Mouse (Mus musculus) stomach, embryonic 15.5 days (tissue): ENCODE data around the gene Dync1i1. TPM values are rescaled to one million over a fixed set of nuclear protein-coding genes. Genes with fewer than 3 reads are reported as not detected.

ENCODE experiments used
- ATAC-seq: fragments of 200-750 bp; cut with Nextera tagmentation; 2 replicates; pipeline ENCODE4 v1.8.0; 2017; ENCODE audit warnings: low read depth, moderate number of reproducible peaks, moderate TSS enrichment; ENCODE audit not compliant: insufficient read depth, low FRiP score
- H3K27ac ChIP-seq: fragments of 300-500 bp; sonication (generic); 2 replicates; pipeline ENCODE4 v1.5.1; 2015; ENCODE audit warnings: mild to moderate bottlenecking, inconsistent platforms
- H3K27me3 ChIP-seq: fragments of 300-500 bp; sonication (generic); replicated peaks from 2 replicates; pipeline ENCODE4 v1.6.1; 2015; ENCODE audit warnings: inconsistent platforms
- H3K36me3 ChIP-seq: fragments of 300-500 bp; sonication (generic); 2 replicates; pipeline ENCODE4 v1.6.1; 2015; ENCODE audit warnings: inconsistent platforms
- H3K4me1 ChIP-seq: fragments of 300-500 bp; sonication (generic); 2 replicates; pipeline ENCODE4 v1.6.1; 2015; ENCODE audit warnings: inconsistent platforms
- H3K4me2 ChIP-seq: fragments of 300-500 bp; sonication (generic); 2 replicates; pipeline ENCODE4 v1.6.1; 2015; ENCODE audit warnings: mild to moderate bottlenecking, inconsistent platforms
- H3K4me3 ChIP-seq: fragments of 300-500 bp; sonication (generic); replicated peaks from 2 replicates; pipeline ENCODE4 v1.5.1; 2015; ENCODE audit warnings: inconsistent platforms
- H3K9ac ChIP-seq: fragments of 300-500 bp; sonication (generic); 2 replicates; pipeline ENCODE4 v1.6.1; 2015; ENCODE audit warnings: inconsistent platforms
- H3K9me3 ChIP-seq: fragments of 300-500 bp; sonication (generic); 2 replicates; pipeline ENCODE4 v1.6.1; 2016; ENCODE audit warnings: inconsistent platforms
- WGBS: fragments of 180-500 bp; shearing (Covaris S2); methylation state at CpG from one replicate; pipeline ENCODE4 v1.1.7; 2015; 5-methylcytosine and 5-hydroxymethylcytosine counted together
- polyA plus RNA-seq: library from polyadenylated mRNA; unstranded; fragments of >200 nt; fragmentation: Nextera tagmentation; extraction: Ambion mirVana; gene quantifications from 2 replicates; pipeline ENCODE4 v1.2.1, GENCODE M21; 2015

Gene Dync1i1
- polyA plus RNA-seq, 1 experiment from 2014 or later = 1.2 TPM

DNA sequence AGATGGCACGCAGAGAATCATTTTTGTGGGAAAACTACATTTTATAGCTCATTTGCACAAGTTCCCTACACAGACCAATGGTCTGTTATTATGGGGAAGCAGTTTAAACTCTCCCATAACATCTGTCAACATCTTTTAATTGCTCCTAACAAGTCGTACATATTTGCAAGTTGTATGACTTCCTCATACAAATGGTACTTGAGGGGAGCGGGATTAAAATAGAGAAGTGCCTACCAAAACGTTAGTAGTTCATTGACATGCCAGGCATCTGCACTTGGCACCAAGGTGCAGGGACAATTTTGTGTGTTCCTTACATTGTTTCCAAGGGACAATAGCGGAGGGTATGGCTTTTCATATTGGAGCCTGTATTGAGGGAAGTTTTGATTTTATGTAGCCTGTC, 140.7 kb downstream of the Dync1i1 start:
- 77% methylated on average over 5 of the region's 5 CpGs for WGBS
- Histone ChIP-seq H3K4me3 (no peak overlapping the region), H3K4me1 (no peaks in the 10 kb centered on the region), H3K9me3 (no peaks in the 10 kb centered on the region), H3K36me3 (no peaks in the 10 kb centered on the region), H3K27ac (no peak overlapping the region), H3K9ac (no peak overlapping the region), H3K27me3 (no peaks in the 10 kb centered on the region), H3K4me2 (no peak overlapping the region)
- ATAC-seq = no peak

GRCm38 (mm10) chr6:5867221-5867620, 141.8 kb downstream of the Dync1i1 start:
- ATAC-seq = no peak
- no peaks in the 10 kb centered on the region for H3K27me3 ChIP-seq
- no peak overlapping the region for H3K4me2 ChIP-seq
- no peak overlapping the region for H3K9ac ChIP-seq
- H3K9me3 ChIP-seq = no peaks in the 10 kb centered on the region
- H3K27ac ChIP-seq = no peak overlapping the region
- H3K4me1 ChIP-seq = no peaks in the 10 kb centered on the region
- 89% methylated on average over 4 of the region's 4 CpGs for WGBS
- no peaks in the 10 kb centered on the region for H3K36me3 ChIP-seq
- H3K4me3 ChIP-seq = no peak overlapping the region

- H3K27ac ChIP-seq = no peak overlapping the region
- H3K4me2 ChIP-seq = no peak overlapping the region
- no peak overlapping the region for H3K4me3 ChIP-seq
- H3K36me3 ChIP-seq = no peaks in the 10 kb centered on the region
- H3K4me1 ChIP-seq = no peaks in the 10 kb centered on the region
- H3K9me3 ChIP-seq = no peaks in the 10 kb centered on the region
- no peak overlapping the region for H3K9ac ChIP-seq
- WGBS = 74% methylated on average over 5 of the region's 5 CpGs
- H3K27me3 ChIP-seq = no peaks in the 10 kb centered on the region
- no peak for ATAC-seq
Measured at GRCm38 (mm10) chr6:5871060-5871459, 145.6 kb downstream of the Dync1i1 start.

- H3K27me3 ChIP-seq = no peaks in the 10 kb centered on the region
- H3K9me3 ChIP-seq = no peaks in the 10 kb centered on the region
- no peak overlapping the region for H3K27ac ChIP-seq
- no peaks in the 10 kb centered on the region for H3K36me3 ChIP-seq
- no peak overlapping the region for H3K9ac ChIP-seq
- no peak overlapping the region for H3K4me2 ChIP-seq
- ATAC-seq = no peak; the same call in 1 of the 2 replicates
- WGBS = 54% methylated on average over 15 of the region's 15 CpGs
- H3K4me1 ChIP-seq = no peaks in the 10 kb centered on the region
- H3K4me3 ChIP-seq = no peak overlapping the region
Measured at GRCm38 (mm10) chr6:5871581-5872298, 146.3 kb downstream of the Dync1i1 start.

DNA sequence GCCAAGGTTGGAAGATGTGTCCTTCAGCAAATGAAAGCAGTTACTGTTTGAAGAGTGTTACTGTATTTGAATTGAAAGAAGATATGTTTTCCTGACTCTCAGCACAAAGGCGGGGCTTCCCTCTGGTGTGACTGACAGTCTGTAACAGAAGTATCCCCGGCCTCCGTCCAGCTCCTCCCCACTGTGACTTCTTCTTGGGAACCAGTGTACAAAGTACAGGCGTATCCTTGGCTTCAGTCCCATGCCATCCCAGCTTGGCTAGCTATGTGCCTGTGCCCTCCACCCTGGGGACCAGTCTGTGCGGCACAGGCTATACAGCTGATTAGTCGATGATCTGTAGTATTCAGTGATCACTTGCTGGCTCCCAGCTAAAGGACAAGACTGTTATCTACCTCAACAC, 163.9 kb downstream of the Dync1i1 start:
- no peak overlapping the region for H3K27ac ChIP-seq
- ATAC-seq = no peak
- no peak overlapping the region for H3K9ac ChIP-seq
- WGBS = 81% methylated on average over 6 of the region's 6 CpGs
- H3K4me2 ChIP-seq = no peak overlapping the region
- no peak overlapping the region for H3K4me3 ChIP-seq
- H3K4me1 ChIP-seq = no peaks in the 10 kb centered on the region
- H3K9me3 ChIP-seq = no peaks in the 10 kb centered on the region
- H3K36me3 ChIP-seq = no peaks in the 10 kb centered on the region
- no peaks in the 10 kb centered on the region for H3K27me3 ChIP-seq

DNA sequence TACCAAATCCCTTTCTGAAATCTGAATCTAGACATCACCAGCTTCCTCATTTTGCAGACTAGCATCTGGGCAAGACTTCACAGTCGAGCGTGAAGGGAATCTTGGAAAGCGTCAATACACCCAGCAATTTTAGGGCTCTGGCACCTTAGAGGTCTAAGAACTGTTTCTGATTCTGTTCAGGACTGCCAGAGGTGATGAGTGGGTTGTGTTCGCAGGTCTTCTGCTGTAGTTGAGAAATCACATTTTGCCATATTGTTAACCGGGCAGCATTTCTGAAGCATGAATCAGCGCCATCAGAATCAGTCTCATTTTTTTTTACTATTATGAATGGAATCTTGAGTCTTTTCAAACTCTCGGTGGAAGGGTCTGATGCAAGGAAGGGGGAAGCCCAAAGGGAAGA, 185.9 kb downstream of the Dync1i1 start:
- H3K36me3 ChIP-seq = no peaks in the 10 kb centered on the region
- no peaks in the 10 kb centered on the region for H3K27me3 ChIP-seq
- no peak overlapping the region for H3K4me3 ChIP-seq
- H3K9ac ChIP-seq = no peak overlapping the region
- 84% methylated on average over 7 of the region's 7 CpGs for WGBS
- H3K9me3 ChIP-seq = no peaks in the 10 kb centered on the region
- no peak overlapping the region for H3K4me2 ChIP-seq
- no peaks in the 10 kb centered on the region for H3K4me1 ChIP-seq
- ATAC-seq = no peak
- H3K27ac ChIP-seq = no peak overlapping the region

DNA sequence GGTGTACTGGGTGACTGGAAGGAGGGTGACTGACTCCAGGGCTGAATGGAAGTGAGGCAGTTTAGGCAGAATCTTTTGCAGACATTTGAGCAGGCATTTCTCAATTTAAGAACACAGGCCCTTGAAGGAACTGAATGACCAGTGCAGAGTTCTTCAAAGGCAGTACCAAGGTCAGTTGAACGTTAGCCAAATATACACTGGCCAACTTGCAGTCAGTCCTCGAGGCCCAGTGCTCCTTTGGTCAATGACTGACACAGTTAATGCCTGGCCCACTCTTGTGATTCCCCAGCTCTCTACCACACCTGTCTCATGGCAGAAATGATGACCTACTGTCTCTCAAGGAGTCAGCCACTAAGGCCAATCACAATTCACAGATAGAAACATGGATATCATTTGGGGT, 189.6 kb downstream of the Dync1i1 start:
- H3K36me3 ChIP-seq = no peaks in the 10 kb centered on the region
- WGBS = 62% methylated on average over 2 of the region's 2 CpGs
- H3K27ac ChIP-seq = no peak overlapping the region
- no peak overlapping the region for H3K4me2 ChIP-seq
- no peak for ATAC-seq
- no peaks in the 10 kb centered on the region for H3K27me3 ChIP-seq
- H3K9ac ChIP-seq = no peak overlapping the region
- H3K4me3 ChIP-seq = no peak overlapping the region
- no peaks in the 10 kb centered on the region for H3K9me3 ChIP-seq
- no peaks in the 10 kb centered on the region for H3K4me1 ChIP-seq

GRCm38 (mm10) chr6:5920670-5921069, 195.2 kb downstream of the Dync1i1 start:
- no peaks in the 10 kb centered on the region for H3K36me3 ChIP-seq
- 51% methylated on average over 4 of the region's 4 CpGs for WGBS

DNA sequence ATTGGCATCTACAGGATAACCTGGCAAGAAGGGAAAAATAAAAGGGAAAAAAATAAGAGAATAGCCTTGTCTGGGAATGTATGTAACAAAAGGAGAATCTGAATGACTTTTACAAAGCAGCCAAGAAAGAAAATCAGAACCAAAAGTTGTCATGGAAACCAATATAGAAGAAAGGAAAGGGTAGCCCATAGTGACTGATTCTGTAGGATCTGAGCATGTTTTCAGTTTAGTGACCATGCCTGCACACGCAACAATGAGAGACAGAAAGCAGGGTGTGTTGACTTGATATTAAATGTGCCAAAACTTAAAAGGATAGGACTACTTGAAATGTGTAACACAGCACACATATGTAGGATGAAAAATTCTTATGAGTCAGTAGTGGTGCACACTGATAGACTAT, 197.2 kb downstream of the Dync1i1 start:
- H3K9me3 ChIP-seq = no peaks in the 10 kb centered on the region
- ATAC-seq = no peak
- 91% methylated on average over 1 of the region's 1 CpGs for WGBS

More at GRCm38 (mm10) chr6:5920670-5921069, 195.2 kb downstream of the Dync1i1 start:
- Histone ChIP-seq H3K4me3 (no peak overlapping the region), H3K9ac (no peak overlapping the region), H3K27me3 (no peaks in the 10 kb centered on the region), H3K27ac (no peak overlapping the region), H3K4me1 (no peaks in the 10 kb centered on the region), H3K4me2 (no peak overlapping the region), H3K9me3 (no peaks in the 10 kb centered on the region)
- ATAC-seq = no peak

GRCm38 (mm10) chr6:5923148-5923547, 197.7 kb downstream of the Dync1i1 start:
- no peak overlapping the region for H3K27ac ChIP-seq
- H3K9me3 ChIP-seq = no peaks in the 10 kb centered on the region
- WGBS = 90% methylated on average over 7 of the region's 7 CpGs
- no peak overlapping the region for H3K9ac ChIP-seq
- no peaks in the 10 kb centered on the region for H3K4me1 ChIP-seq
- no peak for ATAC-seq
- no peak overlapping the region for H3K4me2 ChIP-seq
- H3K27me3 ChIP-seq = no peaks in the 10 kb centered on the region
- H3K4me3 ChIP-seq = no peak overlapping the region
- H3K36me3 ChIP-seq = no peaks in the 10 kb centered on the region

More for the DNA sequence above, 197.2 kb downstream of the Dync1i1 start:
- H3K36me3 ChIP-seq = no peaks in the 10 kb centered on the region
- no peaks in the 10 kb centered on the region for H3K27me3 ChIP-seq
- H3K4me2 ChIP-seq = no peak overlapping the region
- H3K9ac ChIP-seq = no peak overlapping the region
- H3K4me1 ChIP-seq = no peaks in the 10 kb centered on the region
- H3K27ac ChIP-seq = no peak overlapping the region
- H3K4me3 ChIP-seq = no peak overlapping the region

- Histone ChIP-seq H3K27me3 (no peaks in the 10 kb centered on the region), H3K4me2 (no peak overlapping the region), H3K9ac (no peak overlapping the region), H3K4me3 (no peak overlapping the region), H3K27ac (no peak overlapping the region), H3K36me3 (no peaks in the 10 kb centered on the region), H3K4me1 (no peaks in the 10 kb centered on the region), H3K9me3 (no peaks in the 10 kb centered on the region)
- ATAC-seq = no peak
- 85% methylated on average over 8 of the region's 8 CpGs for WGBS
Measured at GRCm38 (mm10) chr6:5930140-5930539, 204.7 kb downstream of the Dync1i1 start.

- 86% methylated on average over 8 of the region's 8 CpGs for WGBS
- Histone ChIP-seq H3K9me3 (no peaks in the 10 kb centered on the region), H3K27ac (no peak overlapping the region), H3K4me3 (no peak overlapping the region), H3K27me3 (no peaks in the 10 kb centered on the region), H3K36me3 (no peaks in the 10 kb centered on the region), H3K4me1 (no peaks in the 10 kb centered on the region), H3K9ac (no peak overlapping the region), H3K4me2 (no peak overlapping the region)
- no peak for ATAC-seq
Measured at GRCm38 (mm10) chr6:5935587-5936353, 210.3 kb downstream of the Dync1i1 start.
